Mouse (Mus musculus) cerebellum, postnatal 25 days (tissue): ENCODE measurements around the gene Topbp1.
"Not testable (repeated sequence)": the region's sequence is repeated elsewhere in the genome, so short reads cannot be mapped to it uniquely, and the experiment has no call there.

Source experiments
- DNase-seq, 2 experiments: peaks; one replicate each; pipeline ENCODE4 v3.0.0; 2021; ENCODE audit warnings: mixed read lengths in 2 of 2

Topbp1 gene

GRCm38 (mm10) chr9:103353500-103354260, 48.7 kb downstream of the Topbp1 start:
- DNase-seq: not testable (repeated sequence)

GRCm38 (mm10) chr9:103357893-103358292, 52.9 kb downstream of the Topbp1 start:
- no peak for DNase-seq

- no peak for DNase-seq
Observed at GRCm38 (mm10) chr9:103358545-103358944, 53.5 kb downstream of the Topbp1 start.

- DNase-seq: no peak
Observed at GRCm38 (mm10) chr9:103360642-103361041, 55.6 kb downstream of the Topbp1 start.

- no peak for DNase-seq
Observed at GRCm38 (mm10) chr9:103363088-103363487, 58.1 kb downstream of the Topbp1 start.

GRCm38 (mm10) chr9:103363730-103364417, 58.9 kb downstream of the Topbp1 start:
- DNase-seq: peak; percentile 16 to 21

GRCm38 (mm10) chr9:103364601-103365289, 59.7 kb downstream of the Topbp1 start:
- peak in 1 of 2 experiments; percentile 79 for DNase-seq

GRCm38 (mm10) chr9:103365290-103366247, 60.6 kb downstream of the Topbp1 start, which contains the start of gene Cdv3:
Gene Cdv3 (minus strand): TSS chr9:103365840.
- DNase-seq: peak; percentile 98 to 99

- DNase-seq: no peak
Observed at GRCm38 (mm10) chr9:103366356-103366755, 61.3 kb downstream of the Topbp1 start.

GRCm38 (mm10) chr9:103369951-103370350, 64.9 kb downstream of the Topbp1 start:
- DNase-seq: no peak

- no peak for DNase-seq
Observed at GRCm38 (mm10) chr9:103372271-103373010, 67.4 kb downstream of the Topbp1 start.

- DNase-seq: no peak
Observed at GRCm38 (mm10) chr9:103376346-103377320, 71.6 kb downstream of the Topbp1 start.

GRCm38 (mm10) chr9:103378686-103379085, 73.7 kb downstream of the Topbp1 start:
- peak; percentile 34 to 62 for DNase-seq

GRCm38 (mm10) chr9:103379199-103379598, 74.2 kb downstream of the Topbp1 start:
- DNase-seq: no peak

- no peak for DNase-seq
Observed at GRCm38 (mm10) chr9:103380566-103380965, 75.6 kb downstream of the Topbp1 start.

- no peak for DNase-seq
Observed at GRCm38 (mm10) chr9:103382989-103383388, 78.0 kb downstream of the Topbp1 start.

GRCm38 (mm10) chr9:103383576-103383975, 78.6 kb downstream of the Topbp1 start:
- no peak for DNase-seq

- DNase-seq: no peak
Observed at GRCm38 (mm10) chr9:103384141-103384796, 79.3 kb downstream of the Topbp1 start.

GRCm38 (mm10) chr9:103385600-103385999, 80.6 kb downstream of the Topbp1 start:
- DNase-seq: no peak

- no peak for DNase-seq
Observed at GRCm38 (mm10) chr9:103386573-103386972, 81.6 kb downstream of the Topbp1 start.
